Mouse (Mus musculus): ENCODE measurements at regions not wholly inside any gene's neighbourhood (a gene's known extent, or its start where the extent isn't known, plus 50 kb on each side); places are given as distances from the start of the nearest gene placed in this dataset.

- Histone ChIP-seq H3K27ac (ENCODE audit: insufficient read depth, low read depth, low read length) (no peak overlapping the region), H3K4me3 (ENCODE audit: low read depth, low read length) (no peak overlapping the region), H3K4me1 (ENCODE audit: control insufficient read depth, insufficient read depth, insufficient read length, low read length) (no peaks in the 10 kb centered on the region), H3K36me3 (ENCODE audit: control insufficient read depth, insufficient read depth, low read length) (no peaks in the 10 kb centered on the region), H3K27me3 (ENCODE audit: control insufficient read depth, insufficient read depth, low read length) (no peaks in the 10 kb centered on the region)
- TF ChIP-seq CTCF (IDR thresholded peaks at IDR 0.05; ENCODE audit: extremely low read depth, insufficient read length, insufficient replicate concordance, low read depth, low read length) = no peak
- TF ChIP-seq POLR2A (IDR thresholded peaks at IDR 0.05; ENCODE audit: low read depth, low read length) = no peak
- WGBS = 59% methylated on average over 11 of the region's 11 CpGs
Measured at GRCm38 (mm10) chr6:33189521-33190246, 59.2 kb upstream of the Exoc4 start.

- Histone ChIP-seq H3K4me1 (ENCODE audit: control insufficient read depth, insufficient read depth, insufficient read length, low read length) (no peaks in the 10 kb centered on the region), H3K36me3 (ENCODE audit: control insufficient read depth, insufficient read depth, low read length) (no peaks in the 10 kb centered on the region), H3K27me3 (ENCODE audit: control insufficient read depth, insufficient read depth, low read length) (no peaks in the 10 kb centered on the region), H3K27ac (ENCODE audit: insufficient read depth, low read depth, low read length) (no peak overlapping the region), H3K4me3 (ENCODE audit: low read depth, low read length) (no peak overlapping the region)
- WGBS = 65% methylated on average over 3 of the region's 3 CpGs
- TF ChIP-seq CTCF (IDR thresholded peaks at IDR 0.05; ENCODE audit: extremely low read depth, insufficient read length, insufficient replicate concordance, low read depth, low read length) (no peak), POLR2A (IDR thresholded peaks at IDR 0.05; ENCODE audit: low read depth, low read length) (no peak)
Measured at GRCm38 (mm10) chr6:33193823-33194222, 55.1 kb upstream of the Exoc4 start.
